Mouse (Mus musculus): ENCODE measurements around the gene Gsta3.
"Not testable (repeated sequence)": the region's sequence is repeated elsewhere in the genome, so short reads cannot be mapped to it uniquely, and the experiment has no call there.

Gene Gsta3

GRCm38 (mm10) chr1:21239911-21240898 lies at the start of gene Gsta3:
Gsta3 (plus strand) TSS chr1:21240589.
- DNase-seq (ENCODE audit: extremely low spot score, low read depth, low spot score) = no peak

DNA sequence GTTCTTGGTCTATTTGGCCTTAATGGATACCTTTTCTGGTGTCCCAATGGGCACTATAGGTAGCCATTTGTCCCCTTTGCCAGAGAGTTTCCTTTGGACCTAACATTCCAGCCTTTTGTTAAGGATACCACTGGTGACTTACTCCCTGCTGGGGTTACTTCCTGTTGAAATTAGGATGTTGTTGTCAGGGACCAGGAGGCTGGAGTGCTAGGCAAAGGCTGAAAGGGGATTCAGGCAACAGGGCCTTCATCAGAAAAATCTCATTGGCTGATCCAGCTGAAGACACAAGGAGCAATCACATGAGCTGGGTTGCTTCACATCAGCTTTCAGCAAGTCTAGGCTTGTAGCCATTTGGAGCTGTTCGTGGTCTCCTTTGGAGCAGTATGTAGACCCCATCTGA lies 34.1 kb upstream of the Gsta3 start:
- no peak for DNase-seq (ENCODE audit: extremely low spot score, low read depth, low spot score)

DNA sequence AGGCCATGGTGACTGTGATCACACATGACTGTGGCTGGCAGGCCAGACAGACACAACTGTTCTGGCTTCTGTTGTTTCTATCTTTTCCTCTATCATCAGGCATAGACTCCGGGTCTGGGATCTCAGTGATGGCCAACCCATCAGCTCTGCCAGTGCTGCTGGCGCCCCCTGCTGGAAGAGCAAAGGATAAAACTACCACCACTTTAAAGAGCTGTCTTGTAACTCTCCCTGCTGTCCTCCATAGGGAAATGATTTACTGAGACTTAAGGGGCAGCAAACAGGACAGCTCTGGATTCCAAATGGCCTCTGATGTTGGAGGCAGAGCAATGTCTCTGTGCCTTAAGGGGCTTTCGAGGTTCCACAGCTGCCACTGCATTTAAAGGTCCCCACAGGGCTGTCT lies 26.9 kb upstream of the Gsta3 start:
- DNase-seq (ENCODE audit: extremely low spot score, low read depth, low spot score) = not testable (repeated sequence)

DNA sequence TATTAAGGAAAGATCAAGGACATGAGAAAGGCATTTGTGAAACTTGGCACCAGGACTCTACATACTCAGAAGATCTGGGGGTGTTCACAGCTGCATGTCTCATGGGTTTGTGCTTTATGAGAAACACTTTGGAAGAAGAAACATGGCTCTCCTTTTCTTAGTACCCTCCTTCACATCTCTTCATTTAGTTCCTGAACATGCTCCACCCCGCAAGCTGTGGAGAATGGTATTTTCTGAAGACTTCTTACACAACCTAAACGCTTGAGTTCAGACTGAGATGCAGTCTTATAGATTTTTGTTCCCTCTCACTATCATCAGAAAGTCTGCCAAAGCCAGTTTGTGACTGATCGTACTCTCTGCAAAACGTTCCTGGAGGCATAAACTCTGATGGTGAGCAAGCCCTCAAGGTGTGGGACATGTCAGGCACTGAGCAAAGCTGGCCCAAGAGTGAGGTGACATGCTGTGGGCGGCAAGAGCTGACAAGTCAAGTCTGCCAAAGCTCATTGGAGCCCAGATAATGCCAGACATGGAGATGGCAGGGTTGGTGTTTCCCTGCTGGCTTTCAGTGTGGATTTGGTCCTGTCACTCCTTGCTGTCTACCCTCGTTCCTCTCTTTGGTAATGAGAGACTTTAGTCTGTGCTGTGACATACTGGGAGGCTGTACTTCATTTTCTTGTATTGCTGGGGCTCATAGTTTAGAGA lies 26.2 kb upstream of the Gsta3 start:
- not testable (repeated sequence) for DNase-seq (ENCODE audit: extremely low spot score, low read depth, low spot score)

DNA sequence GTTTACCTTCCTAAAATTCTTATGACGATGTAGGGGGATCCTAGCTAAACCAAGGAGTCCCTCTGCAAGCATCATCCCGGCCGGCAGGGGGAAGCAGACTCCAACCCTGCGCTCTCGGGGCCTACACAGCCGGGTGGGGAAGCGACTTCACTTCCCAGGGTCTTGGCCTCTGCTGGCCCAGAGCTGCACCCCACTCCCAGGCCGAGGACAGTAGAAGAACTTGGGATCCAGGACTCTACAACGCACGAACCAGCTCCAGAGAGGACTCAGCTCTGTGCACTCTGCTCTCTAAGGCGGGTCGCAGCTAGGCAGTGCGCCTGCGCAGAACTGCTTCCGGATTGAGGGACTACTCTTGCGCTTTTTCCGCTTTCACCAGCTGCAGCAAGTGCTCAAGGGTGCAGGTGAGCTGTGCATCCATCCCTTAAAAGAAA lies 21.9 kb upstream of the Gsta3 start, which contains the start of gene Tmem14a:
Tmem14a (plus strand) TSS at position 87 of the 431 bp plus-strand sequence.
- peak; percentile 60 for DNase-seq (ENCODE audit: extremely low spot score, low read depth, low spot score)

DNA sequence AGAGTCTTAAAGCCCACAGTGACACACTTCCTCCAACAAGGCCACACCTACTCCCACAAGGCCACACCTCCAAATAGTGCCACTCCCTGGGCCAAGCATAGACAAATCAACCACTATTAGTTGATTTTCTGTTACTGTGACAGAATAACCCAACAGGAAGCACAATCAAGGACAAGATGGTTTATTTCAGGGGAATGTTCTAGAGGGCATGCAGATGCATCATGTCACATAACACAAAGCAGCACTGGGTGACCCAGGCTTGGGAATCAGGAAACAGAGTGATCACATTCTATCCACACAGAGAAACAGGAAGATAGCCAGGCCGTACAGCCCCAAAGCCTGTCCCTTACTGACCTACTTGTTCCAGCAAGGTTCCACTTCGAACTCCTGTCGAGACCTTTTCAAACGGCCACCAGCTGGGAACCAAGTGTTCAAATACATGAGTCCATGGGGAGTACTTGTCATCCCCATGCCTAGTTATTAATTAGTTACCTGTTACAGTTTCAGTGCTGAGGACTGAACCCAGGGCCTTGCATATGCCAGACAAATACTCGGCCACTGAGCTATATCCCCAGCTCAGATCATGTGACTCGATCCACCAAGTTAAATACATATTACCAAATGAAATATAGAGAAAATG lies 12.5 kb upstream of the Gsta3 start:
- no peak for DNase-seq (ENCODE audit: extremely low spot score, low read depth, low spot score)

GRCm38 (mm10) chr1:21228740-21229722 lies 11.4 kb upstream of the Gsta3 start:
- not testable (repeated sequence) for DNase-seq (ENCODE audit: extremely low spot score, low read depth, low spot score)

DNA sequence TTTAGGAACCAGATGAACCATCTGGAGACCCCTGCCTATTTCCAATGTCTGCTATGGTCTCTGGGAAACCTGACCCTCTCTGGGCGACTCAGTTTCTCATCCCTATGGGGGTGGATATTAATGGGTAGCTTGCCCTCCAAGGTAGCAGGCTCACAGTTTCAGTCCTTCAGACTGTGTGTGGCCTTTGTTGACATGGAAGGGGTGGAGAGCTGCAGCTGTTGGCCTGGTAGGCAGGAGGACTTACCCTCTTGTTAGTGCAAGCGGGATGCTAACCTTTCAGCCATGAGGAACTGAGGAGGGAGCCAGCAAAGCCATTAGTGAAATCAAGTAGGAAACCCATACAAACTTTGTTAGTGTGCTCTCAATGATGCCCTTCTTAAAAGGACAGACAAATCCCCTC lies 10.0 kb upstream of the Gsta3 start:
- DNase-seq (ENCODE audit: extremely low spot score, low read depth, low spot score) = no peak

- DNase-seq (ENCODE audit: extremely low spot score, low read depth, low spot score) = no peak
Measured at GRCm38 (mm10) chr1:21231744-21232464, 8.5 kb upstream of the Gsta3 start.

- DNase-seq (ENCODE audit: extremely low spot score, low read depth, low spot score) = no peak
Measured at GRCm38 (mm10) chr1:21232516-21232915, 7.9 kb upstream of the Gsta3 start.

DNA sequence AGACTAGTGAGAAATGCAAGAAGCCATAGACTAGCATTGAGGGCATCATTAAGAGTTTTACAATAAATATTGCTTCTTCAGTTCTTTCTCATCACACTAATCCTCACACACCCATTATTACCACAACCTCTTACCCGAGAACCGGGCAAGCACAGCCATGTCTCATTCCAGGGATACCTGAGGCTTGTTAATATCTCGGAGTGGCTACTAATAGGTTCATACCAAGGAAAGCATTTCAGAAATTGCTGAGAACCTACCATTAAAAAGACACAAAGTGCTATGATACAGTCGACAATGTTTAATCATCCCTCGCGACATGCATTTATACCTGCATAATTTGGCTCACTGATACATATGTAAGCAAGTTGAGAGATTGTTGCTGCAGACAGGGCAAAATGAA lies 5.0 kb upstream of the Gsta3 start:
- no peak for DNase-seq (ENCODE audit: extremely low spot score, low read depth, low spot score)

GRCm38 (mm10) chr1:21241096-21241495 lies 707 bp downstream of the Gsta3 start:
- DNase-seq (ENCODE audit: extremely low spot score, low read depth, low spot score) = no peak

DNA sequence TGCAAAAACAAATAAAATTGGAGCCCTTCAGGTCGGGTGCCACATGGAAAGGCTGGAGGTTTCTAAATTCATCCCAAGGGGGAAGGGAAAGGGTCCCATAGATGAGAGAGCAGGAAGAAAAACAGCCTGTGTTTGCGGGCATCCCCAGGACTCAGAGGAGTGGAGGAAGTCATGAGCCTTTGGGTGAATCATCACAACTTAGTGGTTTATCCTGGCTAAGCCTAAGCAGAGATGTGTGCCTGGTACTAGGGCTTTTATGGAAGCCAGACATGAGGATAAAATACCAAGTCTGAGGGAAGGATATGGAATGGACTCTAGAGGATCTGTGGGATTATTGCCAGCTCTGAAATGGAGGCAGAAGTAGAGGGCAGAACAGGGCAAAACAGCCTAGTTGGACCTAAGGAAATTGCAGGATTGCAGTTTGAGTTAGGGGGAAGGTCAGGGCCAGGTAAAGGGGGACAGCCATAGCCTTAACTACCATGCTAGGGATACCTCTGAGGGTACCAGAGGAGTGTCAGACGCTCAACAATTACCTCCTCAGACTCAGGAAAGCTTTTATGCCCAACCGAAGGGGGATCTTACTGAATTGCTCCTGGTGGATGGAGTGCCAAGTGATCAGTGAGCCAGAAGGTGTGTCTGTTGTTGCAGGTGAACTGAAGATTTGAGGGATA lies 4.0 kb downstream of the Gsta3 start:
- DNase-seq (ENCODE audit: extremely low spot score, low read depth, low spot score) = no peak

DNA sequence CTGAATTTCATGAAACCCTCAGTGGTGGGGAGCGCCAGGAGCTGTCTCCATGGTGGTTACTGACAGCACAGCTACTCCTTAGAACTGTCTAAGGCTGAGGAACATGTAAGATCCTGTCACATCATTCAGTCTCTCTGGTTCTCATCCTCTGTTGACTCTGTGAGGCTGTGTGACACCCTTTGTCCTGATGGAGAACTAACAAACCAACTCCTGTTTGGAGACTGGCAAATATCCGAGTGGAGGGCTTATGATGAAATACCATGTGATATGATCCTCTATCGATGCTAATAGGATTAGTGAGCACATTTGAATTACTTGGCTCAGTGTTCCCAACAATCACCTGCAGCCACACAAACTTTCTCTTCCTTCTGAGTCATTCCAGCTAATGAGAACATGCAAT lies 5.7 kb downstream of the Gsta3 start:
- no peak for DNase-seq (ENCODE audit: extremely low spot score, low read depth, low spot score)

DNA sequence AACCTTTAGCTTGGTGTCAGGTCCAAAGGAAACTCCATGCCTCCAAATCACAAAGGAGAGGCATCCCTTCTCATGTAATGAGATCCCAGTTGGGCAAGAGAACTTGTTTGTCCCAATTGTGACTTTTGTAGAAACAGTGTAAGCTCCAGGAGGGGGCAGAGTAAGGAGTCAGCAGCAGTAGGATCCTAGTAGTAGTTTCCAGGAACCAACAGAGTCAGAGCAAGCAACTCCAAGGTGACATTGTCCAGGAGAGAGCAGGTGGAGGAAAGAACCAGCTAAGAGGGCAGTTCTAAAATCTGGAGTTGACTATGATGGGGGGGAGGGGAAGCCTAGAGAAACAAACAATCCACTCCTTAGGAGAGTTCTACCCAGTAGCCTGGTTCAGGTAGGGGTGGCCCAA lies 7.5 kb downstream of the Gsta3 start:
- DNase-seq (ENCODE audit: extremely low spot score, low read depth, low spot score) = no peak

DNA sequence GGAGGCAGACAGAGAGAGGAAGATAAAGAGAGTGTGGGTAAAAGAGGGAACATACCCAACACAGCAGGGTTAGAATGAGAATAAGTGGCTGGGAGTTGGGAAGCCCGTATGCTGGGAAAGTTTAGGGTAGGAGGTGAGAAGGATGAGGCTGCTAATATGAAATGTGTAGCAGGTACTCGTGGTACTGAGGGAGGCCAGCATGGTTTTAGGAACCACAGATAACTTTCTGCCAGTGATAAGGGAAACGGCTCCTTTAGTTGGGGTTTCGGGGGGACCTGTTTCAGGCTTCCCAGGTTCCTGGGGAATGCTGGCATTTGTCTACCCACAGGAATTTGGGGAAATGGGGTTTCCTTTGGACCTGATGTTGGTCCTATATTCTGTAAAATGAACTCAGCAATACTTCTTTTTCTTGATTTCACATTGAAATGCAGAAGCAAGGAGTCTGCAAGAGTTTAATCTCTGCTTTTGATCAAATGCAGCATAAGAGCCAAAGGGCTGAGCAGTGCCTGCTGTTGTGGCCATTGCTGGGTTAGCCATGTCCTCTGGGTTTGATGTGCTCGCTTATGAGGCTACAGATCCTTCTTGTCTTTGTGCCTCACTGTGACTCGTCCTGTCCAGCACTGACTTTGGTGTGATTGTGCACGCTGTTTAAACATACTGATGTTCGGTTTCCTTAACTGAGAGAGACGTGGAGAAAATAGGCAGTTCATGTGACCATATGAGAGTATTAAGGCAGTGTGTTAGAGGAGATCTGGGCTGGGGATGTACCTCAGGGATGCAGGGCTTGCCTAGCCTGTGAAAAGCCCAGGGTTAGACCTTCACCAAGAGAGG lies 8.4 kb downstream of the Gsta3 start:
- DNase-seq (ENCODE audit: extremely low spot score, low read depth, low spot score) = no peak

GRCm38 (mm10) chr1:21251661-21252060 lies 11.3 kb downstream of the Gsta3 start:
- DNase-seq (ENCODE audit: extremely low spot score, low read depth, low spot score) = no peak

All from hindlimb bud, embryonic 11.5 days (tissue).